19 mouse cellular contexts compared by ENCODE assay signal in the genomic region with DNA sequence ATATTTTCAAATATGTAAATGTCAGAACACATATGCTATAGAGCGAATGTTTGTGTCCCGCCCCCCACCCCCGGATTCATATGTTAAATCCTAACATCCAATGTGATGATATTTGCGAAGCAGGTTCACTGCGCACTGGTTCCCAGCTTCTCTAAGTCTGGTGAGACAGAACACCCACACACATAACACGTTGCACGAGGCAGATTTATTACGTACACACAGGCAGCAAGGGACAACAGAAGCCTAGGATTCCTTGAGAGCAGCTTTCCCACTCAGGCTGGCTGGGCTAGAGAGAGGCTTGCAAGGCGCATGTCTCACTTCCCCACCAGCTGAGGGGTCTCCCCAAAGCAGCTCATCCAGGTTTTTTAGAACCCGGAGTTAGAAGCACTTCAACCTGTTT. TPM values are rescaled to one million over a fixed set of nuclear protein-coding genes. Genes with fewer than 3 reads are reported as not detected.
A peak's percentile ranks its signal among the peaks of the same experiment; 100 is the strongest.
DNase-seq lines count a peak whose midpoint lies in the region; ATAC-seq lines count a peak whose summit lies in the region.
"Had no signal": no experiment of that assay in that cellular context is flagged by ENCODE, and none has a peak within 500 bp of the region (broad histone marks: within the 10 kb centered on the region; RNA-seq: fewer than 3 reads in every experiment).

No protein-coding gene starts in this region.

- H3K4me1 ChIP-seq in midbrain, embryonic 10.5 days: 0 out of 2 replicates have a peak, but pooled peaks cover 8% of the 10 kb centered on the region
- no peaks in the 10 kb centered on the region for H3K4me1 ChIP-seq in midbrain, embryonic 11.5 days (ENCODE audit: control insufficient read depth, insufficient read depth, low read length)
- no peaks in the 10 kb centered on the region for H3K4me1 ChIP-seq in neural tube, embryonic 14.5 days (ENCODE audit: control insufficient read depth, insufficient read depth, low read length)
- H3K4me1 ChIP-seq: limb, embryonic 13.5 days had no signal

- H3K36me3 ChIP-seq in midbrain, embryonic 10.5 days: no peaks in the 10 kb centered on the region
- no peaks in the 10 kb centered on the region for H3K36me3 ChIP-seq in midbrain, embryonic 11.5 days (ENCODE audit: control insufficient read depth, insufficient read depth, low read length)
- no peaks in the 10 kb centered on the region for H3K36me3 ChIP-seq in neural tube, embryonic 14.5 days (ENCODE audit: control insufficient read depth, insufficient read depth, low read length)
- H3K36me3 ChIP-seq: limb, embryonic 13.5 days had no signal

- no peak overlapping the region for H3K4me2 ChIP-seq in midbrain, embryonic 11.5 days
- H3K4me2 ChIP-seq in neural tube, embryonic 14.5 days (ENCODE audit: low read depth, low read length): no peak overlapping the region
- H3K4me2 ChIP-seq: limb, embryonic 13.5 days had no signal

- H3K9me3 ChIP-seq in midbrain, embryonic 10.5 days (replicated peaks): no peaks in the 10 kb centered on the region
- H3K9me3 ChIP-seq in midbrain, embryonic 11.5 days (ENCODE audit: control insufficient read depth, low read length): no peaks in the 10 kb centered on the region
- no peaks in the 10 kb centered on the region for H3K9me3 ChIP-seq in neural tube, embryonic 14.5 days (ENCODE audit: control insufficient read depth, low read length)
- H3K9me3 ChIP-seq: limb, embryonic 13.5 days had no signal

- 75% methylated on average over 10 of the region's 10 CpGs for WGBS in midbrain, embryonic 10.5 days
- WGBS in midbrain, embryonic 11.5 days: 78% methylated on average over 10 of the region's 10 CpGs
- 54% methylated on average over 10 of the region's 10 CpGs for WGBS in neural tube, embryonic 14.5 days

- no peak overlapping the region for H3K4me3 ChIP-seq in midbrain, embryonic 10.5 days
- no peak overlapping the region for H3K4me3 ChIP-seq in midbrain, embryonic 11.5 days (ENCODE audit: low read depth, low read length)
- H3K4me3 ChIP-seq in neural tube, embryonic 14.5 days (ENCODE audit: low read depth, low read length): no peak overlapping the region
- H3K4me3 ChIP-seq: limb, embryonic 13.5 days had no signal

- no peak for DNase-seq in frontal cortex, postnatal 25 days (ENCODE audit: low spot score in 2 of 2)
- DNase-seq in midbrain, embryonic 10.5 days (ENCODE audit: low spot score): no peak
- DNase-seq in midbrain, embryonic 11.5 days (ENCODE audit: low spot score, missing footprints): no peak
- DNase-seq in adrenal gland, postnatal 25 days: no peak
- no peak for DNase-seq in heart, adult 8-10 months (ENCODE audit: low spot score)
- DNase-seq in adrenal gland, adult 2 months: no peak
- DNase-seq: B cell, adult 2 months; cerebellum, adult 18-20 months; gastrocnemius, postnatal 36 days; lung, adult 18-20 months; thymus, adult 2 months had no signal

- 0 out of 2 replicates have a peak overlapping the region, but pooled peaks have one; percentile 9 for H3K27ac ChIP-seq in midbrain, embryonic 10.5 days (replicated peaks)
- H3K27ac ChIP-seq in midbrain, embryonic 11.5 days (ENCODE audit: low read depth, low read length): no peak overlapping the region
- H3K27ac ChIP-seq in neural tube, embryonic 14.5 days (ENCODE audit: low read depth, low read length): no peak overlapping the region
- H3K27ac ChIP-seq: kidney, postnatal 0 days; limb, embryonic 13.5 days had no signal

- no peak overlapping the region for H3K9ac ChIP-seq in midbrain, embryonic 11.5 days (ENCODE audit: low read length)
- no peak overlapping the region for H3K9ac ChIP-seq in neural tube, embryonic 14.5 days (replicated peaks; ENCODE audit: low read depth, low read length)
- H3K9ac ChIP-seq: limb, embryonic 13.5 days had no signal

- no peaks in the 10 kb centered on the region for H3K27me3 ChIP-seq in midbrain, embryonic 10.5 days (ENCODE audit: low read depth, poor library complexity, severe bottlenecking)
- H3K27me3 ChIP-seq in midbrain, embryonic 11.5 days (ENCODE audit: control insufficient read depth, insufficient read depth, low read length): no peaks in the 10 kb centered on the region
- no peaks in the 10 kb centered on the region for H3K27me3 ChIP-seq in neural tube, embryonic 14.5 days (ENCODE audit: control insufficient read depth, insufficient read depth, low read length)
- H3K27me3 ChIP-seq: limb, embryonic 13.5 days had no signal

- peak; percentile 98 for ATAC-seq in frontal cortex, adult (ENCODE audit: low TSS enrichment)
- ATAC-seq in midbrain, embryonic 11.5 days (ENCODE audit: low FRiP score): no peak
- peak; percentile 34; the same call in 1 of the 2 replicates for ATAC-seq in neural tube, embryonic 14.5 days (ENCODE audit: low read depth)

RNA-seq across cellular contexts. Expression of gene Vrk2, which starts 15.0 kb away (rescaled TPM):
- 29.8 and 30.6 TPM in 2 replicates for polyA plus RNA-seq in midbrain, embryonic 10.5 days (2016; fragmentation: Nextera tagmentation; extraction: Ambion mirVana)
- 32.7 and 40.2 TPM in 2 replicates for polyA plus RNA-seq in midbrain, embryonic 11.5 days (2014; fragmentation: Nextera tagmentation; extraction: Ambion mirVana)
- 2.4 and 3.4 TPM in 2 replicates for polyA plus RNA-seq in neural tube, embryonic 14.5 days (2014; fragmentation: Nextera tagmentation; extraction: Ambion mirVana)
- total RNA-seq in adrenal gland, postnatal 25 days (2021): 9.7 and 14.9 TPM in 2 replicates
- total RNA-seq in heart, adult 8-10 months (2022): 1 to 10 TPM; 4.6 to 8.0 (median 5.7) TPM
- total RNA-seq in adrenal gland, adult 2 months (2021): 10 to 100 TPM; 10.5 to 10.9 TPM
- polyA plus RNA-seq in adrenal gland, adult 2 months (2012; rRNA removed): 2.7 and 3.1 TPM in 2 replicates

RNA-seq across cellular contexts. Expression of gene Gm6899, which starts 15.8 kb away (rescaled TPM):
- polyA plus RNA-seq in midbrain, embryonic 10.5 days (2016; fragmentation: Nextera tagmentation; extraction: Ambion mirVana): 0.43 TPM in 1 of 2 replicates, not detected in the other
- not detected in 2 replicates for polyA plus RNA-seq in midbrain, embryonic 11.5 days (2014; fragmentation: Nextera tagmentation; extraction: Ambion mirVana)
- not detected in 2 replicates for polyA plus RNA-seq in neural tube, embryonic 14.5 days (2014; fragmentation: Nextera tagmentation; extraction: Ambion mirVana)
- not detected in 2 replicates for total RNA-seq in adrenal gland, postnatal 25 days (2021)
- not detected for total RNA-seq in heart, adult 8-10 months (2022)
- total RNA-seq in adrenal gland, adult 2 months (2021): not detected
- polyA plus RNA-seq in adrenal gland, adult 2 months (2012; rRNA removed): 0.20 TPM in 1 of 2 replicates, not detected in the other
- total RNA-seq: adrenal gland, postnatal 4 days; ES-E14; gastrocnemius, postnatal 36 days; megakaryocyte progenitor cell, adult 5-6 weeks had no signal
- polyA plus RNA-seq: heart, postnatal 0 days; limb, embryonic 13.5 days; thymus, adult 2 months had no signal
